Mouse (Mus musculus): ENCODE measurements around the gene Prkcz.

GRCm38 (mm10) chr4:155241789-155242188 lies 119.4 kb downstream of the Prkcz start:
- no peak for TF ChIP-seq CTCF (IDR thresholded peaks at IDR 0.05; ENCODE audit: extremely low read depth, insufficient read length, insufficient replicate concordance, low read depth, low read length)
- no peak for TF ChIP-seq POLR2A (IDR thresholded peaks at IDR 0.05; ENCODE audit: low read depth, low read length)
